Mouse (Mus musculus) midbrain, postnatal 0 days (tissue): ENCODE measurements at regions not wholly inside any gene's neighbourhood (a gene's known extent, or its start where the extent isn't known, plus 50 kb on each side); places are given as distances from the start of the nearest gene placed in this dataset.

Experiments
- ATAC-seq: fragments of 200-750 bp; cut with Nextera tagmentation; 2 replicates; pipeline ENCODE4 v1.8.0; 2017; ENCODE audit warnings: moderate number of reproducible peaks, mild to moderate bottlenecking, moderate TSS enrichment, moderate library complexity; ENCODE audit not compliant: low FRiP score
- DNase-seq: peaks from one replicate; pipeline ENCODE4 v3.0.0-alpha.2; 2015; ENCODE audit warnings: low spot score
- H3K27ac ChIP-seq: fragments of 300-500 bp; sonication (generic); 2 replicates; pipeline ENCODE4 v1.5.1; 2014; ENCODE audit warnings: low read depth, mild to moderate bottlenecking, low read length, mixed read lengths
- H3K27me3 ChIP-seq: fragments of 300-500 bp; sonication (generic); 2 replicates; pipeline ENCODE4 v1.6.1; 2014; ENCODE audit warnings: low read length, control low read depth, mixed read lengths; ENCODE audit not compliant: insufficient read depth
- H3K36me3 ChIP-seq: fragments of 300-500 bp; sonication (generic); 2 replicates; pipeline ENCODE4 v1.6.1; 2014; ENCODE audit warnings: low read length, control low read depth, mixed read lengths; ENCODE audit not compliant: insufficient read depth
- H3K4me1 ChIP-seq: fragments of 300-500 bp; sonication (generic); 2 replicates; pipeline ENCODE4 v1.6.1; 2014; ENCODE audit warnings: mild to moderate bottlenecking, control low read depth, antibody characterized with exemption, low read length, mixed read lengths; ENCODE audit not compliant: insufficient read depth
- H3K4me2 ChIP-seq: fragments of 300-500 bp; sonication (generic); 2 replicates; pipeline ENCODE4 v1.6.1; 2014; ENCODE audit warnings: low read depth, mild to moderate bottlenecking, low read length, mixed read lengths; ENCODE audit not compliant: poor library complexity, severe bottlenecking
- H3K4me3 ChIP-seq: fragments of 300-500 bp; sonication (generic); 2 replicates; pipeline ENCODE4 v1.5.1; 2014; ENCODE audit warnings: low read depth, mild to moderate bottlenecking, low read length, moderate library complexity
- H3K9ac ChIP-seq: fragments of 300-500 bp; sonication (generic); replicated peaks from 2 replicates; pipeline ENCODE4 v1.6.1; 2014; ENCODE audit warnings: mild to moderate bottlenecking, low read length, moderate library complexity, mixed read lengths; ENCODE audit not compliant: poor library complexity, severe bottlenecking
- H3K9me3 ChIP-seq: fragments of 300-500 bp; sonication (generic); 2 replicates; pipeline ENCODE4 v1.6.1; 2016; ENCODE audit warnings: low read length, control low read depth
- CTCF ChIP-seq: IDR thresholded peaks from 2 replicates; pipeline ENCODE4 v1.5.1; 2016; ENCODE audit warnings: antibody characterized with exemption, mild to moderate bottlenecking
- WGBS: fragments of 180-500 bp; shearing (Covaris S2); extraction: QIAGEN DNeasy Blood & Tissue Kit; methylation state at CpG from one replicate; pipeline ENCODE4 v1.1.7; 2014; 5-methylcytosine and 5-hydroxymethylcytosine counted together

GRCm38 (mm10) chr12:49832118-49832847 lies 447.3 kb downstream of the Gm43517 start:
- H3K4me2 ChIP-seq, result no peak overlapping the region
- no peak for ATAC-seq
- no peaks in the 10 kb centered on the region for H3K27me3 ChIP-seq
- no peak for TF ChIP-seq CTCF
- DNase-seq, result no peak
- no peaks in the 10 kb centered on the region for H3K4me1 ChIP-seq
- no peak overlapping the region for H3K27ac ChIP-seq
- 58% methylated on average over 3 of the region's 3 CpGs for WGBS
- H3K9me3 ChIP-seq, result no peaks in the 10 kb centered on the region
- H3K4me3 ChIP-seq, result no peak overlapping the region
- no peak overlapping the region for H3K9ac ChIP-seq
- H3K36me3 ChIP-seq, result no peaks in the 10 kb centered on the region

- no peak for TF ChIP-seq CTCF
- WGBS, result 60% methylated on average over 7 of the region's 7 CpGs
- ATAC-seq, result no peak
- Histone ChIP-seq H3K4me2 (no peak overlapping the region), H3K27me3 (no peaks in the 10 kb centered on the region), H3K36me3 (no peaks in the 10 kb centered on the region), H3K4me1 (no peaks in the 10 kb centered on the region), H3K4me3 (no peak overlapping the region), H3K9me3 (no peaks in the 10 kb centered on the region), H3K27ac (no peak overlapping the region), H3K9ac (no peak overlapping the region)
- DNase-seq, result no peak
These were observed 451.5 kb downstream of the Gm43517 start for GRCm38 (mm10) chr12:49836282-49837070.

DNA sequence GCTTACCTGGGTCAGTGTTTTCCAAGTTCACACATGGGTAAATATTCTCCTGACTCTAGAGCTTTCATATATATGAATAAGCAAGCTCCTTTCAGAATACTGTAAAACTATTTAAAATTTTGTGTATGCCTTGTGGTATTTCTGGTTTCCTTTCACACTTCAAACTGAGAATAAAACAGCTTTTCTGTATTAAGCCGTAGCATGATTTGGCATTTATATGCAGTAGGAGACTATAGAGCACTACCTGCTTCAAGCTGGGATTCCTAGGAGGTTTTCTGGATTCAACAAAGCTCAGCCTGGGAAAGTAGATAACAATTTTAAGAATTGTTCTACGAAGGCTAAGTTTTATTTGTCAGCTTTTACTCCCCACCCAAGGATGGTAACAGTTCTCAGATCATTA lies 500.5 kb downstream of the Gm43517 start:
- 69% methylated on average over 2 of the region's 2 CpGs for WGBS
- H3K4me3 ChIP-seq, result no peak overlapping the region

GRCm38 (mm10) chr12:49887246-49887645 lies 502.3 kb downstream of the Gm43517 start:
- Histone ChIP-seq H3K4me2 (no peak overlapping the region), H3K9me3 (no peaks in the 10 kb centered on the region), H3K9ac (no peak overlapping the region), H3K36me3 (no peaks in the 10 kb centered on the region), H3K27me3 (no peaks in the 10 kb centered on the region), H3K27ac (no peak overlapping the region), H3K4me1 (no peaks in the 10 kb centered on the region), H3K4me3 (no peak overlapping the region)
- DNase-seq (no peak), ATAC-seq (no peak)
- WGBS, result 89% methylated on average over 2 of the region's 2 CpGs
- TF ChIP-seq CTCF, result no peak

More for the DNA sequence above, 500.5 kb downstream of the Gm43517 start:
- H3K36me3 ChIP-seq, result no peaks in the 10 kb centered on the region
- TF ChIP-seq CTCF, result no peak
- no peak overlapping the region for H3K27ac ChIP-seq
- no peaks in the 10 kb centered on the region for H3K9me3 ChIP-seq
- no peak overlapping the region for H3K4me2 ChIP-seq
- ATAC-seq (no peak), DNase-seq (no peak)
- H3K27me3 ChIP-seq, result no peaks in the 10 kb centered on the region
- H3K4me1 ChIP-seq, result no peaks in the 10 kb centered on the region
- H3K9ac ChIP-seq, result no peak overlapping the region

GRCm38 (mm10) chr12:49897768-49898167 lies 512.8 kb downstream of the Gm43517 start:
- ATAC-seq (no peak), DNase-seq (no peak)
- no peak overlapping the region for H3K9ac ChIP-seq
- H3K27me3 ChIP-seq, result no peaks in the 10 kb centered on the region
- no peak overlapping the region for H3K4me3 ChIP-seq
- H3K36me3 ChIP-seq, result no peaks in the 10 kb centered on the region
- 90% methylated on average over 2 of the region's 2 CpGs for WGBS
- no peaks in the 10 kb centered on the region for H3K9me3 ChIP-seq
- TF ChIP-seq CTCF, result no peak
- H3K27ac ChIP-seq, result no peak overlapping the region
- H3K4me1 ChIP-seq, result no peaks in the 10 kb centered on the region
- no peak overlapping the region for H3K4me2 ChIP-seq

DNA sequence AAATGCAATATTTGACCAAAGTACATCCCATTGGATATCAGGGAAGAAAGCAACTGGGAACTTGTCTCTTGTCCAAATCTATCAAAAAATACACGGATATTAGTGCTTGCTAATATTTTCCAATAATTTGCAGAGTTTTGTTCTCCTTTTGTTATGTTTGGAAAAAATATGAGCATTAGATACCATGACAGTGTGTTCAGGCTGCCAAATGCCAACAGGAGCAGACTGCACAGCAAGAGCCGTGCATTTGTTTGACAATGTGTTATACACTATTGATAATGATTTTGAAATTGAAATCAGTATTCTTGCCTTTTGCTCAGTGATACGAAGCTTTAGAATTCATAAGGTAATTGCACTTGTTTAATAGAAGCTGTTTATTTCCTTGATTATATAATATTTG lies 530.7 kb downstream of the Gm43517 start:
- Histone ChIP-seq H3K4me1 (no peaks in the 10 kb centered on the region), H3K27me3 (no peaks in the 10 kb centered on the region), H3K4me3 (no peak overlapping the region), H3K4me2 (no peak overlapping the region), H3K27ac (no peak overlapping the region), H3K36me3 (no peaks in the 10 kb centered on the region), H3K9me3 (no peaks in the 10 kb centered on the region), H3K9ac (no peak overlapping the region)
- TF ChIP-seq CTCF, result no peak
- DNase-seq (no peak), ATAC-seq (no peak)
- 95% methylated on average over 3 of the region's 3 CpGs for WGBS
